Mouse (Mus musculus) liver, adult 2 months (tissue): ENCODE data around the gene Pla2g2c.

Source experiments
- CTCF ChIP-seq: fragments of 200-500 bp; IDR thresholded peaks from 2 replicates; pipeline ENCODE4 v1.5.1; 2011; ENCODE audit warnings: low read depth, low read length, control low read depth
- POLR2A ChIP-seq: fragments of 200-500 bp; IDR thresholded peaks from 2 replicates; pipeline ENCODE4 v1.6.1; 2011; ENCODE audit warnings: low read length, control low read depth; ENCODE audit not compliant: insufficient read depth; ENCODE audit errors: extremely low read depth

DNA sequence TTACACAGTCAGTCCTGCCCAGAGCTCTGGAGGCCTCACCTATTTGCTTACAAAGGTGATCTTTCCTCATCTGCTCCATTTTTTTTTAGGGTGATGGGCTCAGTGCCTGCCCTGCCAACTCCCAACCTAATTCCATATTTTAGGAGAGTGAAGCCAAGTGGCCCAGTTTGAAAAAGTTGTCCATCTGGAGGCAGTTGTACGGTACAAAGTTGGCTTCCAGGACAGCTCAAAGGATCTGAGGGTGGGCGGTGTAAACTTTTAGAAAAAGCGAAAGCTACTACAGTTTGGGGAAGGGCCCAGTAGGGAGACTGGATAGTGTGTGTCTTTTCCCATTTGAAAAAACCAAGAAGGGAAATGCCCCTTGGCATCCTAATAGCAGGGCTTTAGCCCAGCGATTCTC is 10.3 kb downstream of the Pla2g2c start:
- TF ChIP-seq CTCF, result no peak
- TF ChIP-seq POLR2A, result no peak
